Mouse (Mus musculus): Measurements from ENCODE around the gene Yipf7.

Gene Yipf7

DNA sequence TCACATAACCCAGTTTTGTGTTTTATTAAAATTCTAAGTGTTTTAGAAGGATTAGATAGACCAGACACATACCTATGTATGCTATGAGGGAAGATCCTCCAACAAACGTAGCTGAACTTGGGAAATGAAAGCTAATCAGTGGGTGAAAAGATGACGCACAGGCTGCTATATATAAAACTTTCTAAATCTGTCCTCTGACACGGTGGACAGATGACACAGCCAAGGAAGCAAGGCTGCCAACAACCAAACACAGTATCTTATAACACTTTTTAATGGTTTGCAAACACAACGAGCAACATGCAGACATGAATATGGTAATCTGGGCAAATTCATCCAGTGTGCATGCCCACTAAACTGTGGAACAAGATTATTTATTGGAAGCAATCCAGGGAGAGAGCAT is at the start of gene Yipf7:
Gene Yipf7, minus strand, starts transcription at position 160 of the 400 bp plus-strand sequence.
- DNase-seq (ENCODE audit: low read depth, low spot score), result peak; percentile 80

DNA sequence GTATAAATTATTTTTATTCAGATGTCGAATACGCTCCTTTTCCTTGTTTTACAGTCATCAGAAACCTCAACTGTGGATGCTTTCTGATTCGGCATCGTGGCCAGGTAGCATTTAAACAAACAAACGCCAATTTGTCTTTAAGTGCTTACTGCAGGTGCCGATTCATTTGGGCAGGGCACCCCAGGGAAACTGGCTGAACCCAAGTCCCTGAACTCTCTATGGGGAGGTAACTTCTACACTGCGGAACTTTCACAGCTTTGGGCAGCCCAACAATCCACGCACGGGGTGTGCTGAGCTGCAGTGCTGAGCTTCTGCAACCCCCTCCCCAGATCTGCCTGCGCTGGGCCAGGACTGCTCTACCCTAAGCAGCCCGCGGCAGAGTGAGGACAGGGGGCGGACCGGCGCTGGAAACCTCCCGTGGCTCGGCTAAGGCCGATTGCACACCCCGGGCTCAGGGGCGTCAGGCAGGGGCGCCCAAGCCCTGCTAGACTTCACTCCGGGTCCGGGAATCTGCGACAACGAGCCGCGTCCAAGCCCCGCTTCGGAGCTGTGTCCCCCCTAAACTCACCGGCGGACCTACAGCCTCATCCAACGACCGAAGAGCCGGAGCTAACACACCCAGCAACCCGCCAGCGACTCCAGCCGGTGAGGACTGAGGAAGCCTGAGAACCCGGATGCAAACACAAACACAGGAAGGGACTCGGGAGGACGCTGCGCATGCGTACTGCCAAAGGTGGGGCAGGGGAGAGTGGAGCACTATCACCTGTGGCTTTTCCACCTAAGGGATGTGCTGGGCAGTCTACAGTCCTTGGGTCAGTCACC is 49.4 kb upstream of the Yipf7 start, which contains the start of gene Gnpda2:
Gene Gnpda2, minus strand, starts transcription at position 701 of the 822 bp plus-strand sequence.
- DNase-seq (ENCODE audit: low read depth, low spot score), result peak; percentile 97

DNA sequence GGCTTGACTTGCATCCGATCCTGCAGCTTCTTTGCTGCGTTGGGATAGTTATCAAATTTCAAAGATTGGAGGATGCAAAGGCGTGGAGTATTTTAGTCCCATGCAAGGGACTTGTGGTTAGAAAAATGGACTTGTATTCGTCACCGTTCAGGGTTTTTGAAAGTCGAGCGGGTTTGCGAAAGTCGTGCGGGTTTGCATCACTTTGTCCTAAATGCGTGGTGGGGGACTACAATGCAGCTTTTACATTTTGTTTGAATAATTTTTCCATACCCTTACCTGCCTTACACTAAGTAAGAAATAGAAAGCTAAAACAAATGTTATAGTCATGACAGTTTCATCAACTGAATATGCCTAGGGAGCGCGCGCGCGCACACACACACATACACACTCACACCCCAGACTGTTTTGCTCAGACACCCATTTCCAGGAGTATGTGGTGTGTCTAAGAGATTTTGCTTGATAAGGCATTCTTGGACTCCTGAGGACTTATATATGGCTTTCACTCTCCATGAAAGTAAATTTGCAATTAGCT is 15.0 kb upstream of the Yipf7 start:
- peak; percentile 43 for DNase-seq (ENCODE audit: low read depth, low spot score)

DNA sequence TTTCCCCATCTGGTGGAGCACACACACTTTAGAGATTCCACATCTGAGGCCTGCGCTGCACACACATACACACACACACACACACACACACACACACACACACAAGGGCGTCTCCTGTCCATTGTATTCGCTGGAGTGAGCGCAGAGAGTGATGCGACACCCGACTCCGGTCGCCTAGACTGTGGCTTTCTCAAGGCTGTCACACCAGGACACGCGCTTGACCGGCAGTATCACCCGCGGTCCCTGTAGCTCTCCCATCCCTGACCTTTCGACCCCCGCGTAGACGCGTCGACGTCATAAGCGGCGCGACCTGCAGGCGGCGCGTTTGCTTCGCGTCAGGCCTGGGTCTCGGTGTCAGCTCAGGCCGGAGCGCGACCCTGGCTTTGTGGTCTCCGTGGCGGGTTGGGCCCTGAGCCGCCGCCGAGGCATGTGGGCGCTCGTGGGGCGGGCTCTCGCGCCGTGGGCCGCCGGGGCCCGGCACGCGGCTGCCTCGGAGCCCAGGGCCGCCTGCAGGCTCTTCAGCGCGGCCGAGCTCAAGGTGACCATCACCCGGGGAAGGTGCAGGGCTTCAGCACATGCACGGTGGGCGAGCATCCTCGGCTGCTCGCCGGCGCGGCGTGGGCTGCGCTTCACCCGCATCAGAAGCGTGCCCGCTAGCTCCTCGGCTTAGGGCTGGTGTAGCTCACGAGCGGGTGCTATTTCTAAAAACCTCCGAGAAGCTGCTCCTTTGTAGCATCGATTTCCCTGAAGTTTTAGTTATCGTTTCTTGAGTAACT is 14.4 kb upstream of the Yipf7 start, which contains the start of gene Guf1:
Gene Guf1, plus strand, starts transcription at position 296 of the 776 bp plus-strand sequence.
- DNase-seq (ENCODE audit: low read depth, low spot score), result peak; percentile 97

DNA sequence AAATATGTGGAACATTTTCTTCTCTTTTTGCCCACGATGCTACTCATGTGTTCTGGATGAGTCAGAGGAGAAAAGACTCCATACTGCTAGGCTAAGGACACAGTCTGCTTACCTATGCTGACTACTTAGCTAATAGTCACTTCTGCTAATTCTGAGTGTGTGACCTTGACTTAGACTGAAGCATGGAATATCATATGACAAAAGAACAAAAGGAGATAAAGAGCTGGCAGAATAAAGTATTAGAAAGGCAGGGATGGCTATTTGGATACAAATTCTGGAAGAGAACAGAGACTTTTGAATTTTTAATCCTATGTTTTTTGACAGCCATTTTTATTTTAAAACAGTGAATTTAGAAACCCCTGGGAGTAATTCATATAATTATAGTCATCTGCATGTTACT is 768 bp downstream of the Yipf7 start:
- peak; percentile 52 for DNase-seq (ENCODE audit: low read depth, low spot score)

DNA sequence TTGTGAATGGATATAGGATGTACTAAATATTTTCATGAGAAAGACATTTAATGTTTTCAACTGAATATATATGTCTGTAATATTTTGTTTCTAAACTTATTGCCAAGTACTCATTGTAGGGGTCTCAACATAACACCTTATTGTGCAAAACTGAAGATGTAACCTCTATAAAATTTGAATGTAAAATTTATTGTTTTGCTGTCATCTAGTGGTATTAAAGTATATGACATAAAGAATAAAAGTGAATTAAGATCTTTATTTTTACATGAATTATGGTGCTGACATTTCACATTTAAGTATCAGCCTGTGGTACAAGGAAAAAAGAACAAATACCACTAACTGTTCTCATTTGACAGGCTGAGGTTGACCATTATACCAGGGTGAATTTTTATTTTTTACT is 18.5 kb downstream of the Yipf7 start:
- DNase-seq (ENCODE audit: low read depth, low spot score), result no peak

DNA sequence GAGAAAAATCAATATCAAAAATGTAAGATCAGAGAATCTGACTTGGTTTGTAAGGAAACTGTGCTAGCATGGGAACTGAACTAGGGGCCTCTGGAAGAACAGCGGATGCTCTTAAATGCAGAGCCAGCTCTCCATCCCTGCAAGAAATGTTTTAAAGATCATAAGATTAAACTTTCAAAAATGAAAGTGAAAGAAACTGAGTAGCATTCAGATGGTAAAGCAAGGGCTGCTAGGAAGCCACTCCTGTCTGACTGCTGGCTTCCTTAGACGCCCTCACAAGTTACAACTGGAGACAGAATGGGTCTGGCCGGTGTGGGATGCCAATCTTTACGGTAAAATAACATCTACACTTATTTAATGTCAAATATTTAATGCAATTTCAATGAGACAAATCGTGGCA is 20.4 kb downstream of the Yipf7 start:
- no peak for DNase-seq (ENCODE audit: low read depth, low spot score)

DNA sequence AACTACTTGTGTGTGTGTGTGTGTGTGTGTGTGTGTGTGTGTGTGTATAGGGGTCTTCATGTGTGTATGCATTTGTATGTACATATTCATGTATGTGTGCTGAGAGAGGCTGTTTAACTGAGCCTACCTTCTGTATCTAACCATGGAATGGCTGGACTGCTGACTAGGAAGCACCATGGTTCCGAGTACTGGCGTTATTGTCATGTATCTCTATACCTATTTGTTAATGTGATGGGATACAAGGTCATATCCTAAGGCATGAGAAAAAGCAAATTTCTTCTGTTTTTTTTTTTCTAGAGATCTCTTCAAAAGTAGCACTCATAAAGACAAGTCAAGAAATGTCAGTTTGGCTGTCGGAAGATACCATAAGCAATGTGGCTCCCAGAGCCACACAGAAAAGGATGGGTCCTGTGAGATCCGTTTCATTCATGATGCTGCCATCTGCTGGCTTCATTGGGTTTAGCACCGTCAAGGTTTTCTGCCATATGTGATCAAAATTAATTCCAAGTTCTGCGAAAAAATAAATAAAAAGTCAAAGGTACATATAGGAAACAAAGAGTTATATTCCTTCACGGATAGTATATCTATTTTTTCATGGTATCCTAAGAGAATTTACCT is 21.7 kb downstream of the Yipf7 start:
- DNase-seq (ENCODE audit: low read depth, low spot score), result peak; percentile 81

DNA sequence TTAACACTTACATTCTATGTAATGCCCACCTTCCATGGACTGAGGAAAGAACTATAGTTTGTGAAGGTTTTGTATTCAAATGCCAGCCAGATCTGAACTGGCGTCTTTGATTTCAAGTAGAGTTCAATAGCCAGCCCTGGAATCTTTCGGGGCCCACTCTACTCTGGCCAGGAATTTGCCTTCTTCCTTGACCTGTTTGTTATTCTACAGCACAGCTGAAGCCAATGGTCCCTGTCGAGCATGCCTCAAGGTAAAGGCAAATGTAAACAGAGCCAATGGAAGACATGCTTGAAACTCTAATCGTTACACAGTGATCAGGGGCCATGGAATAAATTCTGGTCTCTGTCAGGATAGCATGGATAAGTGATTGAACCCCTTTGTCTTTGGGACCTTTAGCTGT is 30.2 kb downstream of the Yipf7 start:
- DNase-seq (ENCODE audit: low read depth, low spot score), result no peak

DNA sequence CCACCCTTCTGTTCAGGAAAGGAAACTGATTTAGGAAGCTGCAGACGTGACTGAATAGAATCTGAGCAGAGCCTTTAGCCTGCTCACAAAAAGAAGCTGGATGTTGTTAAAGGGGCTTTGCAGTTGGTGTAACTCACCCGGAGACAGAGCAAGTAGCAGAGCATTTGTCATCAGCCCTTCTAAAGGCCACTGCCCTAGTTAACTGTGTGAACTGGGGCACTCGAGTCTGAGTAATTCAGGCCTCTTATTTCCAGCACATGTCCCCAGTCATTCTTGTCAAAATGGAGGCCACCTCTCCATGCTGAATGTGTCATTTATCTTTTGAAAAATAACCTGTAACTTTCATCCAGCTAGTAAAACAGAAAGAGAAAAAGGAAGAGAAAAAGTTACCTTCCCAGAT is 30.8 kb downstream of the Yipf7 start:
- peak; percentile 10 for DNase-seq (ENCODE audit: low read depth, low spot score)

DNA sequence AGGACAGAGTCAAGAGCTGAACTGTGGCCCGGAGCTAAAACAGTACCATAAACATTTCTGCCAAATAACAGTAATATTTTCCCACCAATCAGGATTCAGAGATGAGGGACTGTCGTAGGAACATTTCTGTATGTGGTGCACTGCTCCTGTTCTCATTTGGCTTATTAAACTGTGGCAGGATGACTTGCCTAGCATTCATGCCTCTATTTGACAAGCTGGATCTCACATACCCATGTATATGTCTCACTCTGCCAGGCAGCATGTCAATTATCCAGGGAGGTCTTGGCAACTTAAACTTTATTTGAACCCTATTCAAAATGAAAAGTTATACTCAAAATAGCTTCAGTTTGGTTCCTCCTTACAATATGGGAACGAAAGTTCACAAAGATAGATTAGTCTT is 35.4 kb downstream of the Yipf7 start:
- no peak for DNase-seq (ENCODE audit: low read depth, low spot score)

DNA sequence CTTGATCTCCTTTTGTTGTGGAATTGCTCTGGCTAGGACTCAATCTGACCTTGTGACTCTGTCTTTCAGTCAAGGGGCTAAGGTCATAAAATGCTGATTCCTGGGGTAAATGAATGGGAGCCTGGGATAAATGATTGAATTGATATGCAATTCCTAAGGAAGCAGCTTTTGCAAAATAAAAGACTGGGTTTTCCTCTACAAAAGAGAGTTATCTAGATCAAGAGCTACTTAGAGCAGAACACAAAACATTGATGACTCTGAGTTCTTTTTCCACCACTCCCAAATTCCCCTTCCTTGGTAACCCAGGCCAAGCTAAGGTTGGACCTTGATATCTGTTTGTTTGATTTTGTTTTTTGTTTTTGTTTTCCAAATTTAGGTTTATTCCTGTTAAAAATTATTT is 53.4 kb downstream of the Yipf7 start:
- DNase-seq (ENCODE audit: low read depth, low spot score), result no peak

DNA sequence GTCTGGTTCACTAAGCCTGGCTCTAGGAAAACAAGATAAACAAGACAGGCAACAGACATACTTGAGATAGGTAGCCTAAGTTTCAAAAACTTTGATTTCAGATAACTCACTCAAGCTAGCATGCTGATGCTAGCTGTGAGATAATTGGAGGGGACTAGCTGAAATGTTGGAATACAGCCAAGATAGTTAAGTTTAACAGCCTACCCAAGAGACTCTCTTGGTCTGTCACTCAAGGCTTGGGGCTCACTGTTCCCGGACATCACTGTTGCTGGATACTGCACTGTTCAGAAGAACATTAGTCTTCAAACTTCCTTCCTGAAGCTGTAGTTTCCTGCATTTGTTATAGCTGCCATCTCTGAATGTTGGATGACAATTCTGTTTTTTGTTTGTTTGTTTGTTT is 74.9 kb downstream of the Yipf7 start:
- no peak for DNase-seq (ENCODE audit: low read depth, low spot score)
